Mouse (Mus musculus) lung, embryonic 14.5 days (tissue): ENCODE measurements around the gene Gpr33. TPM values are rescaled to one million over a fixed set of nuclear protein-coding genes. Genes with fewer than 3 reads are reported as not detected.
A peak's percentile ranks its signal among the peaks of the same experiment; 100 is the strongest.

Source experiments
- ATAC-seq: fragments of 200-750 bp; cut with Nextera tagmentation; 2 replicates; pipeline ENCODE4 v1.8.0; 2017; ENCODE audit warnings: mild to moderate bottlenecking, moderate TSS enrichment, moderate library complexity; ENCODE audit not compliant: insufficient read depth
- DNase-seq: peaks from one replicate; pipeline ENCODE4 v3.0.0-alpha.2; 2015
- H3K27ac ChIP-seq: fragments of 300-500 bp; sonication (generic); 2 replicates; pipeline ENCODE4 v1.5.1; 2014; ENCODE audit warnings: low read depth, mild to moderate bottlenecking, moderate library complexity
- H3K27me3 ChIP-seq: fragments of 300-500 bp; sonication (generic); 2 replicates; pipeline ENCODE4 v1.6.1; 2014; ENCODE audit warnings: low read length, control low read depth; ENCODE audit not compliant: insufficient read depth
- H3K36me3 ChIP-seq: fragments of 300-500 bp; sonication (generic); 2 replicates; pipeline ENCODE4 v1.6.1; 2014; ENCODE audit warnings: control low read depth; ENCODE audit not compliant: insufficient read depth
- H3K4me1 ChIP-seq: fragments of 300-500 bp; sonication (generic); 2 replicates; pipeline ENCODE4 v1.6.1; 2014; ENCODE audit warnings: antibody characterized with exemption, control low read depth; ENCODE audit not compliant: insufficient read depth
- H3K4me2 ChIP-seq: fragments of 300-500 bp; sonication (generic); 2 replicates; pipeline ENCODE4 v1.6.1; 2014; ENCODE audit warnings: mild to moderate bottlenecking
- H3K4me3 ChIP-seq: fragments of 300-500 bp; sonication (generic); 2 replicates; pipeline ENCODE4 v1.5.1; 2014; ENCODE audit warnings: low read depth, low read length
- H3K9ac ChIP-seq: fragments of 300-500 bp; sonication (generic); 2 replicates; pipeline ENCODE4 v1.6.1; 2014
- H3K9me3 ChIP-seq: fragments of 300-500 bp; sonication (generic); 2 replicates; pipeline ENCODE4 v1.6.1; 2016; ENCODE audit warnings: low read depth, low read length, control low read depth
- CTCF ChIP-seq: IDR thresholded peaks from 2 replicates; pipeline ENCODE4 v1.5.1; 2016; ENCODE audit warnings: antibody characterized with exemption, low read depth
- WGBS: fragments of 180-500 bp; shearing (Covaris S2); extraction: QIAGEN DNeasy Blood & Tissue Kit; methylation state at CpG from one replicate; pipeline ENCODE4 v1.1.7; 2014; 5-methylcytosine and 5-hydroxymethylcytosine counted together
- polyA plus RNA-seq: library from polyadenylated mRNA; unstranded; fragments of >200 nt; fragmentation: Nextera tagmentation; extraction: Ambion mirVana; gene quantifications from 2 replicates; pipeline ENCODE4 v1.2.1, GENCODE M21; 2014

Gpr33 gene
- not detected in 2 replicates for polyA plus RNA-seq

GRCm38 (mm10) chr12:52027963-52028362 is at the start of gene Gpr33:
Gene Gpr33, minus strand, starts transcription at chr12:52028063.
- Histone ChIP-seq H3K36me3 (no peaks in the 10 kb centered on the region), H3K4me2 (no peak within 1 kb of the TSS), H3K27me3 (no peaks in the 10 kb centered on the region), H3K27ac (no peak within 1 kb of the TSS), H3K4me1 (no peaks in the 10 kb centered on the region), H3K4me3 (no peak within 1 kb of the TSS), H3K9ac (no peak within 1 kb of the TSS), H3K9me3 (no peaks in the 10 kb centered on the region)
- no peak for TF ChIP-seq CTCF
- ATAC-seq = no peak
- WGBS = 92% methylated on average over 3 of the region's 3 CpGs
- no peak for DNase-seq

DNA sequence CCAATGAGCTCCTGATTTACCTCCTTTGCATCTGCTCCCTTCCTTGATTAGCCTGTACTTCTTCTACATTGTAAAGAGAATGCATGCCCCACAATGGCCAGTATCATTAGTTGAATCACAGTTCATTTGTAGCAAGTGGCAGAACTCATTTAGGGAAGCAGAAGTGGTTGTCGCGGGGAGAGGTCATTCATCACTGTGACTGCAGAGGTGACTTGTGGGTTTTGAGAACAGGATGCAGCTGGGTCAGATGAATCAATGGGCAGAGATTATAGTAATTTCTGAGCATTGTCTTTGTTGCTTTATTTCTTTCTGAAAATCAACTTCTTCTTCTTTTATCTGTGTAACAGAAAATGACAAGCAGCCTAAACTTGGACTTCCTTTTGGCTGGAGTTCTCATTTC is 21.5 kb upstream of the Gpr33 start:
- 41% methylated on average over 2 of the region's 2 CpGs for WGBS
- no peak for ATAC-seq
- Histone ChIP-seq H3K4me3 (no peak overlapping the region), H3K9me3 (no peaks in the 10 kb centered on the region), H3K27ac (no peak overlapping the region), H3K4me1 (no peaks in the 10 kb centered on the region), H3K4me2 (no peak overlapping the region), H3K36me3 (no peaks in the 10 kb centered on the region), H3K9ac (no peak overlapping the region), H3K27me3 (no peaks in the 10 kb centered on the region)
- no peak for TF ChIP-seq CTCF
- DNase-seq = peak; percentile 22

- Histone ChIP-seq H3K4me1 (no peaks in the 10 kb centered on the region), H3K4me2 (no peak overlapping the region), H3K27me3 (no peaks in the 10 kb centered on the region), H3K9me3 (no peaks in the 10 kb centered on the region), H3K4me3 (no peak overlapping the region), H3K27ac (no peak overlapping the region), H3K36me3 (no peaks in the 10 kb centered on the region), H3K9ac (no peak overlapping the region)
- TF ChIP-seq CTCF = no peak
- ATAC-seq = no peak
- WGBS = 62% methylated on average over 4 of the region's 4 CpGs
- DNase-seq = no peak
Observed at GRCm38 (mm10) chr12:52046371-52046770, 18.5 kb upstream of the Gpr33 start.

DNA sequence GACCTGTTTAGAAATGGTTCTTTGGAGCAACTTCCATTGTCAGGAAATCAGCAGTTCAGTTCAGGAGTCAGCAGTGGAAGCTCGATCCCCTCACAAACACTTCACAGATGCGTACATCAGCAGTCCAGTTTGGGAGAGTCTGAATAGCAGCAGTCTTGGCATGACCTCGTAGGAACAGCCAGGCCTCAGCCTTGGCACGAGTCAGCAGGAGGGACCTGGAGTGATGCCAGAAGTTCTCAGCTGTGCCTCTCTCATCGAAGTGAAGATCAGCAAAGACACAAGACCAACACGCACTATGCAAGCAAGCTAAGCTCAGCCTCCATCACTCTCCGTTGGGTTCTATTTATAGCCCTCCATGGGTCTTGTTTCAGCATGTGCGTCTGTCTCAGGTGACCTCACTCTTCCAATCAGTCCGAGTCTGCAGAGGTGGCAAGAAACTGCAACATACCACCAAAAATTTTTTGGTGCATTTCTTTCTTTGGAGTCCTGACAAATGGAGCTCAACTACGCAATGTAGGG is 15.0 kb upstream of the Gpr33 start:
- ATAC-seq = 0 out of 2 replicates have a peak, but pooled peaks have one; percentile 21
- no peak overlapping the region for H3K27ac ChIP-seq
- no peak for TF ChIP-seq CTCF

GRCm38 (mm10) chr12:52038352-52038751 is 10.5 kb upstream of the Gpr33 start:
- DNase-seq (peak; percentile 75), ATAC-seq (peak; percentile 49; the same call in 1 of the 2 replicates)
- peak; percentile 80 for TF ChIP-seq CTCF
- Histone ChIP-seq H3K27me3 (no peaks in the 10 kb centered on the region), H3K4me1 (no peaks in the 10 kb centered on the region), H3K4me3 (no peak overlapping the region), H3K9ac (no peak overlapping the region), H3K4me2 (no peak overlapping the region), H3K27ac (no peak overlapping the region), H3K9me3 (no peaks in the 10 kb centered on the region), H3K36me3 (no peaks in the 10 kb centered on the region)
- 51% methylated on average over 3 of the region's 3 CpGs for WGBS

More for the DNA sequence above, 15.0 kb upstream of the Gpr33 start:
- Histone ChIP-seq H3K4me2 (no peak overlapping the region), H3K9ac (no peak overlapping the region), H3K27me3 (no peaks in the 10 kb centered on the region), H3K9me3 (no peaks in the 10 kb centered on the region), H3K4me1 (no peaks in the 10 kb centered on the region), H3K36me3 (no peaks in the 10 kb centered on the region), H3K4me3 (no peak overlapping the region)
- peak; percentile 64 for DNase-seq
- 47% methylated on average over 10 of the region's 10 CpGs for WGBS

GRCm38 (mm10) chr12:52034956-52035355 is 7.1 kb upstream of the Gpr33 start:
- no peak overlapping the region for H3K9ac ChIP-seq
- no peak for ATAC-seq
- H3K27ac ChIP-seq = no peak overlapping the region
- H3K4me2 ChIP-seq = no peak overlapping the region
- DNase-seq = no peak
- no peak for TF ChIP-seq CTCF
- no peaks in the 10 kb centered on the region for H3K27me3 ChIP-seq
- H3K4me1 ChIP-seq = no peaks in the 10 kb centered on the region
- no peak overlapping the region for H3K4me3 ChIP-seq
- WGBS = 68% methylated on average over 3 of the region's 3 CpGs
- no peaks in the 10 kb centered on the region for H3K9me3 ChIP-seq
- no peaks in the 10 kb centered on the region for H3K36me3 ChIP-seq

- Histone ChIP-seq H3K4me3 (no peak overlapping the region), H3K9ac (no peak overlapping the region), H3K9me3 (no peaks in the 10 kb centered on the region), H3K27ac (no peak overlapping the region), H3K36me3 (no peaks in the 10 kb centered on the region), H3K4me1 (no peaks in the 10 kb centered on the region), H3K4me2 (no peak overlapping the region), H3K27me3 (no peaks in the 10 kb centered on the region)
- no peak for TF ChIP-seq CTCF
- ATAC-seq = no peak
- WGBS = 73% methylated on average over 6 of the region's 6 CpGs
- no peak for DNase-seq
Observed at GRCm38 (mm10) chr12:52032276-52032675, 4.4 kb upstream of the Gpr33 start.
